Mouse (Mus musculus): ENCODE measurements at regions not wholly inside any gene's neighbourhood (a gene's known extent, or its start where the extent isn't known, plus 50 kb on each side); places are given as distances from the start of the nearest gene placed in this dataset.

- no peak for DNase-seq
Measured at GRCm38 (mm10) chr2:92752794-92753193, 153.3 kb downstream of the Chst1 start.

- DNase-seq, result no peak
Measured at GRCm38 (mm10) chr2:92754505-92755280, 155.2 kb downstream of the Chst1 start.

- no peak for DNase-seq
Measured at GRCm38 (mm10) chr2:92756491-92756890, 157.0 kb downstream of the Chst1 start.

GRCm38 (mm10) chr2:92758775-92759174 is 156.1 kb upstream of the Syt13 start:
- DNase-seq, result no peak

GRCm38 (mm10) chr2:92763881-92764635 is 150.8 kb upstream of the Syt13 start:
- no peak for DNase-seq

GRCm38 (mm10) chr2:92767476-92768005 is 147.4 kb upstream of the Syt13 start:
- no peak for DNase-seq

GRCm38 (mm10) chr2:92768088-92768487 is 146.8 kb upstream of the Syt13 start:
- peak; percentile 69 for DNase-seq

GRCm38 (mm10) chr2:92769061-92769460 is 145.8 kb upstream of the Syt13 start:
- DNase-seq, result no peak

GRCm38 (mm10) chr2:92770098-92770497 is 144.8 kb upstream of the Syt13 start:
- DNase-seq, result no peak

- no peak for DNase-seq
Measured at GRCm38 (mm10) chr2:92772623-92773022, 142.3 kb upstream of the Syt13 start.

GRCm38 (mm10) chr2:92776497-92776896 is 138.4 kb upstream of the Syt13 start:
- no peak for DNase-seq

- DNase-seq, result no peak
Measured at GRCm38 (mm10) chr2:92779101-92779500, 135.8 kb upstream of the Syt13 start.

GRCm38 (mm10) chr2:92780021-92780420 is 134.9 kb upstream of the Syt13 start:
- DNase-seq, result no peak

GRCm38 (mm10) chr2:92781451-92781850 is 133.4 kb upstream of the Syt13 start:
- no peak for DNase-seq

- DNase-seq, result no peak
Measured at GRCm38 (mm10) chr2:92782621-92783020, 132.3 kb upstream of the Syt13 start.

GRCm38 (mm10) chr2:92784916-92785315 is 130.0 kb upstream of the Syt13 start:
- DNase-seq, result no peak

- DNase-seq, result no peak
Measured at GRCm38 (mm10) chr2:92787925-92788410, 126.9 kb upstream of the Syt13 start.

GRCm38 (mm10) chr2:92788875-92789274 is 126.0 kb upstream of the Syt13 start:
- no peak for DNase-seq

GRCm38 (mm10) chr2:92790374-92790773 is 124.5 kb upstream of the Syt13 start:
- DNase-seq, result no peak

- DNase-seq, result no peak
Measured at GRCm38 (mm10) chr2:92799770-92800169, 115.1 kb upstream of the Syt13 start.

- no peak for DNase-seq
Measured at GRCm38 (mm10) chr2:92800667-92801066, 114.2 kb upstream of the Syt13 start.

GRCm38 (mm10) chr2:92804916-92805315 is 110.0 kb upstream of the Syt13 start:
- DNase-seq, result no peak

GRCm38 (mm10) chr2:92805761-92806160 is 109.1 kb upstream of the Syt13 start:
- no peak for DNase-seq
